Mouse (Mus musculus): ENCODE results near the gene 2010111I01Rik. TPM values are rescaled to one million over a fixed set of nuclear protein-coding genes. Genes with fewer than 3 reads are reported as not detected.

2010111I01Rik gene
- total and polyA plus RNA-seq, 2 experiments from 2014 or later, result 16.2 to 30.3 TPM

- Histone ChIP-seq H3K4me3 (ENCODE audit: low read depth, low read length) (no peak overlapping the region), H3K36me3 (ENCODE audit: insufficient read depth, low read length) (no peaks in the 10 kb centered on the region), H3K27me3 (ENCODE audit: insufficient read depth, low read length) (no peaks in the 10 kb centered on the region), H3K4me2 (ENCODE audit: low read depth, low read length, poor library complexity, severe bottlenecking) (no peak overlapping the region), H3K9ac (replicated peaks; ENCODE audit: low read length, poor library complexity, severe bottlenecking) (no peak overlapping the region), H3K27ac (ENCODE audit: low read depth, low read length) (no peak overlapping the region), H3K4me1 (ENCODE audit: insufficient read depth, low read length) (no peaks in the 10 kb centered on the region), H3K9me3 (ENCODE audit: low read length) (no peaks in the 10 kb centered on the region)
- no peak for ATAC-seq (ENCODE audit: low FRiP score)
- no peak for TF ChIP-seq CTCF (IDR thresholded peaks at IDR 0.05)
- DNase-seq (ENCODE audit: low spot score), result no peak
- 94% methylated on average over 3 of the region's 3 CpGs for WGBS
Observed at GRCm38 (mm10) chr13:63235551-63235950, 270.9 kb downstream of the 2010111I01Rik start.

- H3K9ac ChIP-seq (replicated peaks; ENCODE audit: low read length, poor library complexity, severe bottlenecking), result no peak overlapping the region
- no peaks in the 10 kb centered on the region for H3K9me3 ChIP-seq (ENCODE audit: low read length)
- H3K27me3 ChIP-seq (ENCODE audit: insufficient read depth, low read length), result no peaks in the 10 kb centered on the region
- H3K36me3 ChIP-seq (ENCODE audit: insufficient read depth, low read length), result no peaks in the 10 kb centered on the region
- H3K4me1 ChIP-seq (ENCODE audit: insufficient read depth, low read length), result no peaks in the 10 kb centered on the region
- H3K4me2 ChIP-seq (ENCODE audit: low read depth, low read length, poor library complexity, severe bottlenecking), result no peak overlapping the region
- TF ChIP-seq CTCF (IDR thresholded peaks at IDR 0.05), result no peak
- no peak overlapping the region for H3K4me3 ChIP-seq (ENCODE audit: low read depth, low read length)
- no peak for DNase-seq (ENCODE audit: low spot score)
- no peak for ATAC-seq (ENCODE audit: low FRiP score)
- H3K27ac ChIP-seq (ENCODE audit: low read depth, low read length), result no peak overlapping the region
- 62% methylated on average over 5 of the region's 5 CpGs for WGBS
Observed at GRCm38 (mm10) chr13:63236159-63236893, 271.6 kb downstream of the 2010111I01Rik start.

GRCm38 (mm10) chr13:63238045-63238444 lies 273.4 kb downstream of the 2010111I01Rik start:
- no peak overlapping the region for H3K4me2 ChIP-seq (ENCODE audit: low read depth, low read length, poor library complexity, severe bottlenecking)
- no peak overlapping the region for H3K27ac ChIP-seq (ENCODE audit: low read depth, low read length)
- H3K36me3 ChIP-seq (ENCODE audit: insufficient read depth, low read length), result no peaks in the 10 kb centered on the region
- DNase-seq (ENCODE audit: low spot score), result no peak
- peaks cover 4% of the 10 kb centered on the region; the same call in 1 of the 2 replicates for H3K4me1 ChIP-seq (ENCODE audit: insufficient read depth, low read length)
- H3K9ac ChIP-seq (replicated peaks; ENCODE audit: low read length, poor library complexity, severe bottlenecking), result no peak overlapping the region
- 83% methylated on average over 7 of the region's 7 CpGs for WGBS
- no peaks in the 10 kb centered on the region for H3K9me3 ChIP-seq (ENCODE audit: low read length)
- no peak overlapping the region for H3K4me3 ChIP-seq (ENCODE audit: low read depth, low read length)
- H3K27me3 ChIP-seq (ENCODE audit: insufficient read depth, low read length), result no peaks in the 10 kb centered on the region
- TF ChIP-seq CTCF (IDR thresholded peaks at IDR 0.05), result no peak
- ATAC-seq (ENCODE audit: low FRiP score), result no peak

GRCm38 (mm10) chr13:63239301-63239804 lies 274.7 kb downstream of the 2010111I01Rik start:
- Histone ChIP-seq H3K9ac (replicated peaks; ENCODE audit: low read length, poor library complexity, severe bottlenecking) (peak overlapping the region; percentile 48), H3K4me1 (ENCODE audit: insufficient read depth, low read length) (peaks cover 4% of the 10 kb centered on the region; the same call in 1 of the 2 replicates), H3K4me2 (ENCODE audit: low read depth, low read length, poor library complexity, severe bottlenecking) (peak overlapping the region; percentile 69), H3K36me3 (ENCODE audit: insufficient read depth, low read length) (no peaks in the 10 kb centered on the region), H3K4me3 (ENCODE audit: low read depth, low read length) (peak overlapping the region; percentile 64), H3K9me3 (ENCODE audit: low read length) (no peaks in the 10 kb centered on the region), H3K27me3 (ENCODE audit: insufficient read depth, low read length) (no peaks in the 10 kb centered on the region), H3K27ac (ENCODE audit: low read depth, low read length) (peak overlapping the region; percentile 8)
- peak; percentile 68 for ATAC-seq (ENCODE audit: low FRiP score)
- TF ChIP-seq CTCF (IDR thresholded peaks at IDR 0.05), result no peak
- DNase-seq (ENCODE audit: low spot score), result no peak
- WGBS, result 4% methylated on average over 11 of the region's 11 CpGs

- no peaks in the 10 kb centered on the region for H3K36me3 ChIP-seq (ENCODE audit: insufficient read depth, low read length)
- TF ChIP-seq CTCF (IDR thresholded peaks at IDR 0.05), result no peak
- H3K27ac ChIP-seq (ENCODE audit: low read depth, low read length), result peak overlapping the region; percentile 8
- no peaks in the 10 kb centered on the region for H3K9me3 ChIP-seq (ENCODE audit: low read length)
- peaks cover 4% of the 10 kb centered on the region; the same call in 1 of the 2 replicates for H3K4me1 ChIP-seq (ENCODE audit: insufficient read depth, low read length)
- H3K4me2 ChIP-seq (ENCODE audit: low read depth, low read length, poor library complexity, severe bottlenecking), result peak overlapping the region; percentile 69
- WGBS, result 1% methylated on average over 51 of the region's 51 CpGs
- DNase-seq (ENCODE audit: low spot score), result peak; percentile 47
- peak overlapping the region; percentile 48 for H3K9ac ChIP-seq (replicated peaks; ENCODE audit: low read length, poor library complexity, severe bottlenecking)
- H3K4me3 ChIP-seq (ENCODE audit: low read depth, low read length), result peak overlapping the region; percentile 64
- peak; percentile 83 for ATAC-seq (ENCODE audit: low FRiP score)
- no peaks in the 10 kb centered on the region for H3K27me3 ChIP-seq (ENCODE audit: insufficient read depth, low read length)
Observed at GRCm38 (mm10) chr13:63239877-63240671, 275.4 kb downstream of the 2010111I01Rik start.

All from midbrain, postnatal 0 days (tissue).